Mouse (Mus musculus) lung, embryonic 15.5 days (tissue): ENCODE measurements around the gene Pms2. TPM values are rescaled to one million over a fixed set of nuclear protein-coding genes. Genes with fewer than 3 reads are reported as not detected.

Experiments used
- ATAC-seq: fragments of 200-750 bp; cut with Nextera tagmentation; 2 replicates; pipeline ENCODE4 v1.8.0; 2017; ENCODE audit warnings: moderate number of reproducible peaks, borderline replicate concordance; ENCODE audit not compliant: low FRiP score, low TSS enrichment; ENCODE audit errors: extremely low read depth
- H3K27ac ChIP-seq: fragments of 300-500 bp; sonication (generic); 2 replicates; pipeline ENCODE4 v1.5.1; 2015; ENCODE audit warnings: moderate library complexity, mild to moderate bottlenecking, inconsistent platforms
- H3K27me3 ChIP-seq: fragments of 300-500 bp; sonication (generic); 2 replicates; pipeline ENCODE4 v1.6.1; 2015; ENCODE audit warnings: inconsistent platforms
- H3K36me3 ChIP-seq: fragments of 300-500 bp; sonication (generic); 2 replicates; pipeline ENCODE4 v1.6.1; 2015; ENCODE audit warnings: inconsistent platforms
- H3K4me1 ChIP-seq: fragments of 300-500 bp; sonication (generic); 2 replicates; pipeline ENCODE4 v1.6.1; 2015; ENCODE audit warnings: inconsistent platforms
- H3K4me2 ChIP-seq: fragments of 300-500 bp; sonication (generic); 2 replicates; pipeline ENCODE4 v1.6.1; 2015; ENCODE audit warnings: inconsistent platforms, mild to moderate bottlenecking, moderate library complexity
- H3K4me3 ChIP-seq: fragments of 300-500 bp; sonication (generic); 2 replicates; pipeline ENCODE4 v1.5.1; 2015; ENCODE audit warnings: mild to moderate bottlenecking, inconsistent platforms
- H3K9ac ChIP-seq: fragments of 300-500 bp; sonication (generic); 2 replicates; pipeline ENCODE4 v1.6.1; 2015; ENCODE audit warnings: inconsistent platforms
- H3K9me3 ChIP-seq: fragments of 300-500 bp; sonication (generic); 2 replicates; pipeline ENCODE4 v1.6.1; 2016; ENCODE audit warnings: inconsistent platforms
- WGBS: fragments of 180-500 bp; shearing (Covaris S2); methylation state at CpG from one replicate; pipeline ENCODE4 v1.1.7; 2015; 5-methylcytosine and 5-hydroxymethylcytosine counted together
- polyA plus RNA-seq: library from polyadenylated mRNA; unstranded; fragments of >200 nt; fragmentation: Nextera tagmentation; extraction: Ambion mirVana; gene quantifications from 2 replicates; pipeline ENCODE4 v1.2.1, GENCODE M21; 2015

Gene Pms2
- polyA plus RNA-seq, 1 experiment from 2014 or later, result 31.2 TPM

DNA sequence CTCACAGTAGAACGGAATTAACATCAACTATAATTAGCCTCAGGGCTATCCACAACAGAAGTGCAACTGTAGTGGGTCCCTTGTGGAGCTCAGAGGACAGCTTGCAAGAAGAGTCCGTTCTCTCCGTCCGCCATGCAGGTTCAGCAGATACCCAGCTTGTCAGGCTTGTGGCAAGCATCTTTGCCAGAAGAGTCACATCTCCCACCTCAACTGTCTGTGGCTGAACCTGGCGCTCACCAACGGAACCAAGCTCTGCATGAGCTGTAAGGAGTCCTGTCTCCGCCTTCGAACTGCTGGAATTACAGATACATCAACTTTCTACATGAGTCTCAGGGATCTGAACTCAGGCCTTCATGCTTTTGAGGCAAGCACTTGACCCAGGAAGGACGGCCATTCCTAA, 26.4 kb downstream of the Pms2 start:
- no peak overlapping the region for H3K27ac ChIP-seq
- H3K27me3 ChIP-seq, result no peaks in the 10 kb centered on the region
- no peak for ATAC-seq
- no peak overlapping the region for H3K9ac ChIP-seq
- 79% methylated on average over 9 of the region's 9 CpGs for WGBS
- H3K9me3 ChIP-seq, result no peaks in the 10 kb centered on the region
- H3K4me2 ChIP-seq, result no peak overlapping the region
- no peak overlapping the region for H3K4me3 ChIP-seq
- 0 out of 2 replicates have a peak, but pooled peaks cover 5% of the 10 kb centered on the region for H3K4me1 ChIP-seq
- H3K36me3 ChIP-seq, result peaks cover under 1% of the 10 kb centered on the region; the same call in 1 of the 2 replicates

GRCm38 (mm10) chr5:143941588-143941987, 31.8 kb downstream of the Pms2 start:
- H3K27ac ChIP-seq, result no peak overlapping the region
- ATAC-seq, result no peak
- H3K4me1 ChIP-seq, result no peaks in the 10 kb centered on the region
- no peak overlapping the region for H3K9ac ChIP-seq
- H3K36me3 ChIP-seq, result no peaks in the 10 kb centered on the region
- H3K4me2 ChIP-seq, result peak overlapping the region; percentile 18; the same call in 1 of the 2 replicates
- WGBS, result 11% methylated on average over 10 of the region's 10 CpGs
- H3K27me3 ChIP-seq, result no peaks in the 10 kb centered on the region
- H3K4me3 ChIP-seq, result no peak overlapping the region
- no peaks in the 10 kb centered on the region for H3K9me3 ChIP-seq

- no peaks in the 10 kb centered on the region for H3K27me3 ChIP-seq
- H3K9ac ChIP-seq, result no peak overlapping the region
- no peak for ATAC-seq
- no peaks in the 10 kb centered on the region for H3K36me3 ChIP-seq
- H3K4me2 ChIP-seq, result no peak overlapping the region
- H3K27ac ChIP-seq, result no peak overlapping the region
- no peaks in the 10 kb centered on the region for H3K4me1 ChIP-seq
- no peaks in the 10 kb centered on the region for H3K9me3 ChIP-seq
- H3K4me3 ChIP-seq, result no peak overlapping the region
- 83% methylated on average over 14 of the region's 14 CpGs for WGBS
Measured at GRCm38 (mm10) chr5:143943231-143944125, 33.7 kb downstream of the Pms2 start.

DNA sequence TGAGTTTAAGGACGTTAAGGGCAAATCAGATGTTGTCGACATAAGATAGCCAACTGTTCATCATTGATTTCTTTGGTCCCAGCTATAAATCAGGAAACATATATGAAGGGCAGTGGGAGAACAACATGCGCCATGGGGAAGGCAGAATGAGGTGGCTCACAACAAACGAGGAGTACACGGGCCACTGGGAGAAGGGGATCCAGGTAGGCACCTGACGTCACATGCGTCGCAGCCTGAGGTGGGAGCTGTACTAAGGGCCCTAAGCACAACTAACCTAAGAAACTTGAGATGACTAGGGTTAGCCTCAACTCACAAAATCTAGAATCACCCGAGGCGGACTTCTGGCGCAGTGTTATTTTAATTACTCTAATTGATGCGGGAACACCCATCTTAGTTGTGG, 38.6 kb downstream of the Pms2 start:
- Histone ChIP-seq H3K36me3 (no peaks in the 10 kb centered on the region), H3K9me3 (no peaks in the 10 kb centered on the region), H3K9ac (no peak overlapping the region), H3K27ac (no peak overlapping the region), H3K4me1 (no peaks in the 10 kb centered on the region), H3K4me2 (no peak overlapping the region), H3K27me3 (no peaks in the 10 kb centered on the region), H3K4me3 (no peak overlapping the region)
- ATAC-seq, result no peak
- 84% methylated on average over 12 of the region's 12 CpGs for WGBS

- no peaks in the 10 kb centered on the region for H3K27me3 ChIP-seq
- no peaks in the 10 kb centered on the region for H3K9me3 ChIP-seq
- no peak overlapping the region for H3K4me3 ChIP-seq
- H3K36me3 ChIP-seq, result no peaks in the 10 kb centered on the region
- no peak overlapping the region for H3K27ac ChIP-seq
- H3K9ac ChIP-seq, result no peak overlapping the region
- no peak for ATAC-seq
- 36% methylated on average over 5 of the region's 5 CpGs for WGBS
- H3K4me2 ChIP-seq, result no peak overlapping the region
- no peaks in the 10 kb centered on the region for H3K4me1 ChIP-seq
Measured at GRCm38 (mm10) chr5:143950016-143950415, 40.3 kb downstream of the Pms2 start.

DNA sequence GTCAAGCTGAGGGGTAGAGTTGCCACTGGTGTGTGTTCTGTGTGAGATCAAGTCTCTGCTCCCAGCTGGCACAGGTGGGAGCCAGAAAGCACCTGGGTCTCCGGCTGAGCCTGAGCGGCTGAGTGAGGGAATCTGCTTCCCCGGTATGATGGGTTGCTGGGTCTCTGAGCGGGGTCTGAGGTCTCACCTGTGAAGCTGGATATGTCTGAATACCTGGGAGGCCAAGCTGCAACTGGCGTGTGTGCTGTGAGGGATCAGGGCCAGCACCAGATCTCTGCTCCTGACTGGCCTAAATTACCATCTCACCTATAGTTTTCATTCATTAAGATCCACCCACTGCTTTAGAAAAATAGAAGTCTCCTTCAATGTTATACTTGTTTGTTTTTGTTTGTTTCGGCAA, 47.3 kb downstream of the Pms2 start:
- 86% methylated on average over 6 of the region's 6 CpGs for WGBS
- H3K9ac ChIP-seq, result no peak overlapping the region
- no peak overlapping the region for H3K4me3 ChIP-seq
- H3K9me3 ChIP-seq, result no peaks in the 10 kb centered on the region
- H3K4me1 ChIP-seq, result no peaks in the 10 kb centered on the region
- H3K27me3 ChIP-seq, result no peaks in the 10 kb centered on the region
- ATAC-seq, result no peak
- H3K27ac ChIP-seq, result no peak overlapping the region
- no peaks in the 10 kb centered on the region for H3K36me3 ChIP-seq
- H3K4me2 ChIP-seq, result no peak overlapping the region

- WGBS, result 92% methylated on average over 11 of the region's 11 CpGs
- Histone ChIP-seq H3K27ac (no peak overlapping the region), H3K9me3 (no peaks in the 10 kb centered on the region), H3K27me3 (no peaks in the 10 kb centered on the region), H3K4me1 (no peaks in the 10 kb centered on the region), H3K4me3 (no peak overlapping the region), H3K9ac (no peak overlapping the region), H3K4me2 (no peak overlapping the region), H3K36me3 (no peaks in the 10 kb centered on the region)
- no peak for ATAC-seq
Measured at GRCm38 (mm10) chr5:143959551-143959950, 49.8 kb downstream of the Pms2 start.

DNA sequence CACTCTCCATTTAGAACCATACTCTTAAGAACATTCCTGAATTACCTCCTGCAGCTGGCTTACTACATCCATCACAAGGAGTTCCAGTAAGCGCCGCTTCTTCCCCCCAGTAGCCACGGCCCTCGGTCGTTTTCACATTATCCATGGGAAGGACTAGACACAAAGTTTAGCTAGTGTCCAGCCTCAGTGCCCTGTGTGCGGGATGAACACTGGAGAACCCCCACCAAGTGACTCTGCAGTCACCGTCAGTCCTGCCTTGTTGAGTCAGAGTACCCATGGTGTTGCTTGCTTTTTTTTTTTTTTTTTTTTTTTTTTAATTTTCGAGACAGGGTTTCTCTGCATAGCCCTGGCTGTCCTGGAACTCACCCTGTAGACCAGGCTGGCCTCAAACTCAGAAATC, 51.4 kb downstream of the Pms2 start:
- no peak overlapping the region for H3K9ac ChIP-seq
- H3K4me2 ChIP-seq, result no peak overlapping the region
- H3K27ac ChIP-seq, result no peak overlapping the region
- ATAC-seq, result no peak
- no peaks in the 10 kb centered on the region for H3K36me3 ChIP-seq
- H3K27me3 ChIP-seq, result no peaks in the 10 kb centered on the region
- 86% methylated on average over 8 of the region's 8 CpGs for WGBS
- H3K4me1 ChIP-seq, result no peaks in the 10 kb centered on the region
- H3K9me3 ChIP-seq, result no peaks in the 10 kb centered on the region
- no peak overlapping the region for H3K4me3 ChIP-seq

DNA sequence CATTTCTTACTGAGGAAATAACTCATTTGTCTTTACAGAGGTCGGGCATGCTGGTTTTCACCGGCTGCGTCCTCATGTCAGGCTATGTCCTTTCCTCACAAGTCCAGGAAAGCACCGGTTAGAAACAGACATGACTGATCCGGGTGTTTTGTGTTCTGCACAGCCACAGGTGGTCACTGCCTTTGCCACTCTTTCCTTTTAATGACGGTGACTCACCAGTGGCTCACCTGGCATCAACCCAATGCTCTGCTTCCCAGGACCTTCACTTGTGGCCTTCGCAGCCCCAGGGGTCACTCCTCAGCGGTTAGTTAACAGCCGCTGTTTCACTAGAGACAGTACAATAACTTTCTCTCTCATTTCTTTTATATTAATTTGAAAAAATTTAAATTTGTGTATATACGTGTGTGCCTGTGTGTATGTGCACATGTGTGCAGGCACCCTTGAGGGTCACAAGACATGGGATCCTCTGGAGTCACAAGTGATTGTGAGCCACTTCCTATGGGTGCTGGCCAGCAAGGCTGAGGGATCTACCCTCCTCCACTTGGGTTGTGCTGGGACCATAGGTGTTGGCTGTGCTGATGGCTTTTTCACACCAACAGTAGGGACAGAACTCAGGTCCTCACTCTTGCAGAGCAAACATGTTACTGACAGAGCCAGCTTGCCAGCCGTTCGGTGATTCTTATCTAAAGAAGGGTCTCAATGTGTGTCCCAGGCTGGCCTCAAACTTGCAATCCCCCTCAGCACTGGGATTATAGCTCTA, 56.0 kb downstream of the Pms2 start:
- no peak overlapping the region for H3K4me2 ChIP-seq
- 66% methylated on average over 12 of the region's 12 CpGs for WGBS
- H3K27me3 ChIP-seq, result no peaks in the 10 kb centered on the region
- no peaks in the 10 kb centered on the region for H3K36me3 ChIP-seq
- no peaks in the 10 kb centered on the region for H3K4me1 ChIP-seq
- no peak for ATAC-seq
- no peaks in the 10 kb centered on the region for H3K9me3 ChIP-seq
- H3K27ac ChIP-seq, result no peak overlapping the region
- H3K4me3 ChIP-seq, result no peak overlapping the region
- no peak overlapping the region for H3K9ac ChIP-seq

GRCm38 (mm10) chr5:143966671-143967070, 56.9 kb downstream of the Pms2 start:
- no peak overlapping the region for H3K9ac ChIP-seq
- H3K4me2 ChIP-seq, result no peak overlapping the region
- 81% methylated on average over 12 of the region's 12 CpGs for WGBS
- H3K4me3 ChIP-seq, result no peak overlapping the region
- no peaks in the 10 kb centered on the region for H3K27me3 ChIP-seq
- H3K27ac ChIP-seq, result no peak overlapping the region
- no peaks in the 10 kb centered on the region for H3K36me3 ChIP-seq
- no peak for ATAC-seq
- no peaks in the 10 kb centered on the region for H3K9me3 ChIP-seq
- no peaks in the 10 kb centered on the region for H3K4me1 ChIP-seq

DNA sequence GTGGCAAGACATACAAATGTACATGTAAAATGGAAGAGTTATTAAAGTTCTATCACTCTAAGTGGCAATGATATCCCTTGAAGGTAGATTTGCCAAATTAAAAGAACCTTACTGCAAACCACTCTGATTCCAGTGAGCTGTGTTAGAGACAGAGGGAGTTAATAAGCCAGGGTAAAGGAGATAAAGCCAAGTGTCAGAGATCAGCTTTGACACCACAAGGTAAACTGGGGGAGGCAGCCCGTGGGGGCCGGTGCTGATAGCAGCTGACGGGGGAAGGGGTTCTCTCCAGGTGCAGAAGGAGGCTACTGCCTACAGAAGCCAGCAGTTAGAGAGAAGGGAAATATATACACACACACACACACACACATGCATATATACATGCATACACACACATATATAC, 62.9 kb downstream of the Pms2 start:
- Histone ChIP-seq H3K4me2 (no peak overlapping the region), H3K4me3 (no peak overlapping the region), H3K9ac (no peak overlapping the region), H3K4me1 (no peaks in the 10 kb centered on the region), H3K27me3 (no peaks in the 10 kb centered on the region), H3K9me3 (no peaks in the 10 kb centered on the region), H3K36me3 (no peaks in the 10 kb centered on the region), H3K27ac (no peak overlapping the region)
- 23% methylated on average over 3 of the region's 3 CpGs for WGBS
- no peak for ATAC-seq

DNA sequence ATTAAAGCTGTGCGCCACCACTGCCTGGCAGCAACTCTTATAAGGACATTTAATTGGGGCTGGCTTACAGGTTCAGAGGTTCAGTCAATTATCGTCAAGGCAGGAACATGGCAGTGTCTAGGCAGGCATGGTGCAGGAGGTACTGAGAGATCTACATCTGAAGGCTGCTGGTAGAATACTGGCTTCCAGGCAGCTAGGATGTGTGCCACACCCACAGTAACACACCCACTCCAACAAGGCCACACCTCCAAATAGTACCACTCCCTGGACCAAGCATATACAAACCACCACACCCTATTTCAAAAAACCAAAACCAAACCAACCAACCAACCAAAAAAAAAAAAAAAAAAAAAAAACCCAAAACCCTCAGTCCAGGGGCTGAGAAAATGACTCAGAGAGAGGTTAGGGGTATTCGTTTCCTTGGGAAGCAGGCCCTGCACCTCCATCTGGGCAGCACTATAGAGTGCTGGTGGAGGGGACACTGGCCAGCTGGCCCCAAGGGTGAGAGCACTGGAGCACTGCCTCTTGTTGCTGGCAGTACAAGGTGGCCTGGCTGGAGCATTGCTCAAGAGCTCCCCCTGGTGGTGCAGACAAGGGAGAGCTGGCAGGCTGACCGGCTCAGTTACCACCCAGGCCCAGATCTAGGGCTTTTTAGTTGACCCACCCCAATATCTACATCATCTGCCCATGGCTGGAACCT, 65.3 kb downstream of the Pms2 start:
- Histone ChIP-seq H3K36me3 (no peaks in the 10 kb centered on the region), H3K4me3 (no peak overlapping the region), H3K9ac (no peak overlapping the region), H3K4me1 (no peaks in the 10 kb centered on the region), H3K27ac (no peak overlapping the region), H3K9me3 (no peaks in the 10 kb centered on the region), H3K27me3 (no peaks in the 10 kb centered on the region), H3K4me2 (no peak overlapping the region)
- WGBS, result 49% methylated on average over 4 of the region's 4 CpGs
- peak; percentile 84 for ATAC-seq
